Mouse (Mus musculus) thymus, postnatal 36 days (tissue): Measurements from ENCODE around the gene Nsd2.
"Not testable (repeated sequence)": the region's sequence is repeated elsewhere in the genome, so short reads cannot be mapped to it uniquely, and the experiment has no call there.

ENCODE experiments used
- DNase-seq, 2 experiments: peaks; one replicate each; pipeline ENCODE4 v3.0.0; 2022; ENCODE audit warnings: mixed read lengths in 2 of 2

The Nsd2 gene

GRCm38 (mm10) chr5:33853086-33853485 is 32.6 kb downstream of the Nsd2 start:
- no peak for DNase-seq

DNA sequence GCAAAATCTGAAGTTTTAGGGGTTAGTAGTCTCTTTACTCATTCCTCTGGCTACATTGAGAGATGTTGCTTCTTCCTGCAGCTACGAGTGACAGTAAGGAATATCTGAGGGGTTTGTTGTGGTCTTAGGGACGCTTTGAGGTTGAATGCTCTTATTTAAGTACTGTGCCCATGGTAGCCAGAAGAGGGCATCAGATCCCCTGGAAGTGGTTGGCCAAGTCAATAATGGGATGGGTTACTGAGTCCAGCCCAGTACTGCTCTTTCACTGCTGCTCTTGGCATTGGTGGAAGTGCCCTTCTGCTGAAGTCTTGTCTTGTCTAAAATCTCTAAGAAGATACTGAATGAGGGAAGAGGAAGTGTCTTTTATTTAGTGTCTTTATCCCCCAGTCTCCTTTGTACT is 33.5 kb downstream of the Nsd2 start:
- DNase-seq: no peak

- DNase-seq: no peak
These were observed 37.2 kb downstream of the Nsd2 start for GRCm38 (mm10) chr5:33857693-33858092.

- DNase-seq: no peak
These were observed 54.9 kb downstream of the Nsd2 start for GRCm38 (mm10) chr5:33875472-33875871.

DNA sequence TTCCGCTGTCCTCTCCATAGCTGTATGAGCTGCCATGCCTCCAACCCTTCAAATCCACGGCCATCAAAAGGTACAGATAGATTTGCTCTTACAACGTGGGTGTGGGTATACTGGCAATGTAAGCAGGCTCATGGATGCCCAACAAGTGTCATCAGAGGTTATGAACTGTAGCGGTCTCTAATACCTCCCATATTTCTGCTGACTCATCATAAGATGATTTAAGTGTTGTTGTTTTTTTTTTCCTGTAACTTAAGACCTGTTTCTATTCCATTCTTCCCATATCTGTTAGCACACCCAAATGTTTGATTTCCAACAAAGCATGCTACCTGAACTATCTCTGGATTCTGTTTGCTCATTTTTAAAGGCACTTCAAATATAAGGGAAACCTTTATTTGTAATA is 60.6 kb downstream of the Nsd2 start:
- no peak for DNase-seq

DNA sequence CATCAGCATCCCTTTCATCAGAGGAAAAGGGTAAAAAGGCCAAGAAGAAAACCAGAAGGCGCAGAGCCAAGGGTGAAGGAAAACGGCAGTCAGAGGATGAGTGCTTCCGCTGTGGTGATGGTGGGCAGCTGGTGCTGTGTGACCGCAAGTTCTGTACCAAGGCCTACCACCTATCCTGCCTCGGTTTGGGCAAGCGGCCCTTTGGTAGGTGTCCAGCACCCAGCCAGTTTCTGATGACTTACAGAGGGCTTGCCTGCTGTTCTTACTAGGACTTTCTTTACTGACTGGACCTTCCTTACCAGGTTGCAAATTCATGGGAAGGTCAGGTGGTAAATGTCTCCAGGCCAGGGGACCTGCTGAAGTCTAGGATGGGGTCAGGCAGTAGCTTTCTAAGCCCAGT is 72.9 kb downstream of the Nsd2 start:
- DNase-seq: no peak

DNA sequence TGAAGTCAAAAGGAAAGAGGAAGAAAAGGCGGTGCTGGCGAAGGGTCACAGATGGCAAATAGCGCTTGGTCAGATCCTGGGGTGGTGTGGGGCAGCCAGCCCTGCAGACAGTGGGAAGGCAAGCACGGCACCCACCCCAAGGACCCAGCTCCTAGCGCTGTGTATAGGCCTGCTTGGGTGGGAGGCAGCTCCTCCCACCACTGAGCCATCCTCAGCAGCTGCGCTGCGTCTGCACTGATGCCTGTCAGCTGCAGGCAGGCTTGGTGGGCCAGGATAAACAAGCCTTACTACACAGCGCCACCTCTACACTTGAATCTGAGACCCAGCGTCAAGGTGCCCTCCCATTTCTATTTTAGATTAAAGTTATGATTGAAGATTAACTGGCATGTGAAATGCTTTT is 74.6 kb downstream of the Nsd2 start:
- no peak for DNase-seq

GRCm38 (mm10) chr5:33897158-33897557 is 76.6 kb downstream of the Nsd2 start:
- DNase-seq: no peak

DNA sequence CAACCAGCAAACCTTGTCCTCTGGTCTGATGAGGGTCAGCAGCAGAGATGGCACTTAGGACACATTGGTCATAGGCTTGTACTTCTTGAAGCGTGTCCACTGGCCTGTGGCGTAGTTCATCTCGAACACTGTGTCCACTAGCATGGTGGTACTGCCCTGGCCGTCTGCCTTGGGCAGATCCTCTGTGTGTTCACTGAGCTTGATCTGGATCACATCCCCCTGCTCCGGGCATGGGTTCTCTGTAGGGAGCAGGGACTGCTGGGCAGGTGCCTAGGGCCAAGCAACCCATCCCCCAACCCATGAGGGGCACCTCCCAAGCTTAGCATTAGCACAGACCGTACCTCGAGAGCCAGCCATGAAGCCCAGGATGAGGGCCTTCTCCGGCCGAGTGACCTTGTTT is 78.1 kb downstream of the Nsd2 start:
- no peak for DNase-seq

DNA sequence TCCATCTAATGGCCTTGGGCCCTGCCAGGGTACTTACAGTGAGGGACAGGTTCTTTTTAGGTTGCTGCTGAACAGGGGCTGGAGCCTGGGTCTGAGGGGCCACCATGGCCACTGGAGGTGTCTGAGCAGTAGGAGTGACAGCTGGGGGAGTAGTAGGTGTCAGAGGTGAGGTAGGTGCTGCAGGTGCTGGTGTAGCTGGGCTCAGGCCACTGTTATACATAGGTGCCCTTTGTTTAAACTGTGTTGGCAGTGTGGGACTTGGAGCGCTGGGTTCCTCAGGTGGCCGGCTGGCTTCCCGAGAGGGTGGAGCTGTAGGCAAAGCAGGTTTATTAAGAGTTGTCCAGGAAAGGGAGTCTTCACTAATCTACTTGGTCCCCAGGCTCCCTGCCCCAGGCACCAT is 78.7 kb downstream of the Nsd2 start:
- no peak for DNase-seq

GRCm38 (mm10) chr5:33900101-33900500 is 79.6 kb downstream of the Nsd2 start:
- no peak for DNase-seq

GRCm38 (mm10) chr5:33900701-33901263 is 80.3 kb downstream of the Nsd2 start:
- no peak for DNase-seq

DNA sequence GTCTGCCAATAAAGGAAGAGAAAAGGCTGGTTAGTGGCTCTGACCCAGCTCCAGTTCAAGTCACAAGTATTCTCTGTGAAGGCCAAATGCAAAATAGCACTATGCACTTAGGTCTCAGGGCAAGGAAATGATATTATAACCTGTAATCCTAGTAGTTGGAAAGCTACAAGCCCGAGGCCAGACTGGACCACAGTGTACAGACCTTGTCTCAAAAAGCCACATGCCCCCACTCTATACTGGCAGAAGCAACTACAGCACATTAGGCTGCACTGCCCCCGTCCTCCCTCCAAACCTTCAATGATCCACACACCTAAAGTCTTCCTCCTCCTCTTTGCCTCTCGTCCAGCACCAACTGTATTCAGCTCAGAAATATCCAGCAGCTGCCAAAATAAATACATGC is 80.8 kb downstream of the Nsd2 start:
- no peak for DNase-seq

- no peak for DNase-seq
These were observed 82.2 kb downstream of the Nsd2 start for GRCm38 (mm10) chr5:33902696-33903095.

- no peak for DNase-seq
These were observed 82.7 kb downstream of the Nsd2 start for GRCm38 (mm10) chr5:33903176-33903575.

GRCm38 (mm10) chr5:33915031-33915430 is 94.5 kb downstream of the Nsd2 start:
- DNase-seq: not testable (repeated sequence)

DNA sequence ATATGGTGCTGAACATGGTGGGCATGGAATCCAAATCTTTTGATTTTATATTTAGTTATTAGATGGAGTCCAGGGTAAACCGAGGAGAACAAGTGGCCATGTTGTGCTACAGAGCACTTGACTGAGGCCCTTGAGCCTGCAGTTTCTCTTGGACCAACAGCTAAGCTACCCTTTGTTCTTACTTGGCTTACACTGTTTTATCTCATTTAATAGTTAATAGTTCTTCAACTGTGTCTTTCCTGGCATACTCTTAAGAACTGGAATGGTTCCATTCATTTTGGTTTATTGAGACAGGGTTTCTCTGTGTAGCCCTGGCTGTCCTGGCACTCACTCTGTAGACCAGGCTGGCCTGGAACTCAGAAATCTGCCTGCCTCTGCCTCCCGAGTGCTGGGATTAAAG is 96.1 kb downstream of the Nsd2 start:
- not testable (repeated sequence) for DNase-seq

DNA sequence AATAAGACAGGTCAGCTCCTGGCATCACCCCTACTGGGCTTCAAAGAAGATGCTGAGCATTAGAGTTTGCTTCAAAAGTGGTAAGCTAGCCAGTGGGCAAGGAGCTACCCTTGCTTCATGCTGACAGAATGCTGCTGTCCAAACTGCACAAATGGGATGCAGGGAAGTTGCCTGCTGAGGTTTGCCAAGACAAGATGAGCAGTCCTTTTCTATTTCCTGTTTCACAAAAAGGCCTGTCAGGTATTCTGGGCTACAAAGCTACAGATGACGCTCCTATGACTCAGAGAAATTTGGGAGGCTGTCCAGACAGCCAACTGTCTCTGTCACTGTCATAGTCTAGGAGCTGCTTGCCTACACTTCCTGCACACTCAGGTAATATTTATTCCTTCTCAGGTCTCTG is 98.9 kb downstream of the Nsd2 start:
- no peak for DNase-seq

- no peak for DNase-seq
These were observed 99.5 kb downstream of the Nsd2 start for GRCm38 (mm10) chr5:33920037-33920436.

DNA sequence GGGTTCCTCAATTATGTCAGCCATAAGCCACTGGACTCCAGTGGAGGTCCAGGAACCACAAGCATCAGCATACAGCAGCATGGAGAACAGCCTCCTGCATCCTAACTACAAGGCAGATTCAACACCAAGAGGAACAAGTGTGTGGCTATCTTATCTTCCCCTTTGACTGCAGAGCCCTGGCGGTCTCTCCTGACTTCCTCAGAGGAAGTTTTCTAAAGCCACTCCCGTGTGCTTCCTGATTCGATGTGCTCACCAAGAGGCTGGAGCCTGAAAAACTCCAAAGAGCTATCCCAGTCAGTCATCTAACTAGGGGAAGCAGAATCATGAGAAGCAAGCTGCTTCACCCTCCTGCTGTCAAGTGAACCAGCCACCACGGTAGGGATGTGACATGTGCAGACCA is 100.4 kb downstream of the Nsd2 start:
- no peak for DNase-seq

GRCm38 (mm10) chr5:33921486-33922235 is 101.1 kb downstream of the Nsd2 start:
- DNase-seq: no peak

DNA sequence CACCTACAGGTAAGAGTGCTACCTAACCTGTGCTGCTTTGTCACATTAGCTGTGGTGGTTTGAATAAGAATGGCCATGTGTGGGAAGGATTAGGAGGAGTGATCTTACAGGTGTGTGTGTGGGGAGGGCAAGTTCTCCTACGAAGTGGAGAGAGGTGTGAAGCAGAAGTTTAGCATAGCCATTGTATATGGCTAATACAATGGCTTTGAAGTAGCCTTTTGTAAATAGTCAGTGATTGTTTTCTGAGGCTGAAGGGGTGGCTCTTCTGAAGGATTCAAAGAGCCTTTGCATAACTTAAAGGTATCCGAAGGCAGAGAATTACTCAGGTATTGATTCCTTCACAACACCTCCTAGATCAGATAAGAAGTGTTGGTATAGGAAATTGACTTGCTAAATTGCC is 102.0 kb downstream of the Nsd2 start:
- DNase-seq: no peak

DNA sequence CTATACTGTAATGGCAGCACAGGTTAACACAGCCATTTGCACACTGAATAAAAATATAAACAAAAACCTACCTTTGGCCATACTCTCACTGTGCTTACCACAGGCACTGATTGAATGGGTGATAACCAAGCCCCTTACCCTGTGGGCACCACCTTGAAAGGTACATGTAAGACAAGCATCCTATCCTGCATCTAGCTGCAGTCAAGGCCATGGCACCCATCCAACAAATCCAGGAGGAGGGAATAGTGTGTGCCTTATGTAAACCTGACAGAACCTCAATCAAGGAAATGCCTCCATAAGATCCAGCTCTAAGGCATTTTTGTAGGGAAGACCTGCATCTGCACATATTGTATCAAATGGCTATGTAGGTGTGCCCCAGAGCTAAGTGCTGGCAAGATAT is 105.6 kb downstream of the Nsd2 start:
- DNase-seq: no peak

DNA sequence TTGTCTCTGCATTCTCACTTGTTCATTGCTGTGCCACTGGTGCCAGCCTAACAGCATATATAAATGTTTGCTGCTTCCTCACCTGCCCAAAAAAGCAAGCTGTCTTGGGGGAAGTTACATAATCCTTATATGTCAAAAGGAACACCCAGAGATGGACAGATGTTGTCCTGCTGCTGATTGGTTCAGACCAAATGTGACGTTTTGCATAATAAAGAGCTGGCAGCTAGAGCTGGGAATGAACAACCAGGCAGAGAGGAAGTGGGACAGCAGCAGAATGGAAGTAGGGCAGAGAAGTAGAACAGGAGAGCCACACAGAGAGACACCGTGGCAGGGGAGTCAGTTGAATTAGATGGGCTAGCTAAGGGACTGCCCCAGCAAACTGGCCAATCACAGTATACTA is 111.9 kb downstream of the Nsd2 start:
- DNase-seq: no peak

DNA sequence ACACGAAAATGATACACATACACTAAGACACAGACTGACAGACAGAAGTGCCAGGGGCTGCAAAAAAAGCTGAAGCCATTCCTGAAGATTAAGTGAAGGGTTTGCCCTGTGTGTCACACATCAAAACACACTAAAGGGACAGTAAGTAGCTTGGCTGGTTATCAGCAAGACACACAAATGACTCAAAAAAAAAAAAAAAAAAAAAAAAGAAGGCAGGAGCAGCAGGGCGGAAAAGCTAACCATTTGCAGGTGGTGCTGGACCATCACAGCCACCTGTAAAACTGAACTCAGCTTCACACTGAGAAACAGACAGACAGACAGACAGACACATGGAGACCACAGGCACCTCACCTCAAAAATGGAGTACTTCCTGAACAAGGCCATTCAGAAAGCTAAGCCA is 113.6 kb downstream of the Nsd2 start:
- DNase-seq: no peak
